Mouse (Mus musculus): ENCODE data around the gene Blm. TPM values are rescaled to one million over a fixed set of nuclear protein-coding genes. Genes with fewer than 3 reads are reported as not detected.

Blm gene
- polyA plus RNA-seq, 1 experiment from 2014 or later = 23.3 TPM

DNA sequence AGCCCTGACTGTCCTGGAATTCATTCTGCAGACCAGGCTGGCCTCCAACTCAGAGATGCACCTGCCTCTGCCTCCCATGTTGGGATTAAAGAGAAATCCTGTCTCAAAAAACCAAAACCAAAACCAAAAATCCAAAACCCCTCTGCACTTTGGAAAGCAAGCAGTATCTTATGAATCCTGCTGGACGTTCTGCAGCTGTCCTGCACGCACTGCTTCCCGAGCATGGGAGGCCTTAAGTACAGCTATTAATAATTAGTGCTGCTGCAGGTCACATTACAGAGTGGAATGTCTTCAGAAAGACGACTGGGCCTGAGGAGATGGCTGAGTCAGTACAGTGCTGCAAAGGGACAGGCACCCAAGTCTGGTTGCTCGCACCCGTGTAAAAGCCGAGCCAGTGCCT, 73.0 kb downstream of the Blm start:
- no peak overlapping the region for H3K9ac ChIP-seq (ENCODE audit: low read length)
- H3K27me3 ChIP-seq (replicated peaks; ENCODE audit: control insufficient read depth, insufficient read depth, low read length) = no peaks in the 10 kb centered on the region
- WGBS = 70% methylated on average over 7 of the region's 7 CpGs
- H3K36me3 ChIP-seq (ENCODE audit: control insufficient read depth, insufficient read depth, low read length) = peaks cover 52% of the 10 kb centered on the region
- no peak overlapping the region for H3K4me2 ChIP-seq (ENCODE audit: low read length)
- no peak overlapping the region for H3K27ac ChIP-seq (ENCODE audit: low read depth)
- no peak for ATAC-seq (replicated peaks; ENCODE audit: low FRiP score, low TSS enrichment, low read depth)
- no peak overlapping the region for H3K4me3 ChIP-seq (ENCODE audit: low read depth, low read length)
- no peak for DNase-seq (ENCODE audit: low spot score)
- H3K4me1 ChIP-seq (replicated peaks; ENCODE audit: control insufficient read depth, insufficient read depth, low read length) = no peaks in the 10 kb centered on the region; the same call in 1 of the 2 replicates
- no peaks in the 10 kb centered on the region for H3K9me3 ChIP-seq (ENCODE audit: control insufficient read depth, low read length)

GRCm38 (mm10) chr7:80460892-80461291, 74.0 kb downstream of the Blm start:
- H3K4me3 ChIP-seq (ENCODE audit: low read depth, low read length) = no peak overlapping the region
- H3K4me2 ChIP-seq (ENCODE audit: low read length) = no peak overlapping the region
- peaks cover 47% of the 10 kb centered on the region for H3K36me3 ChIP-seq (ENCODE audit: control insufficient read depth, insufficient read depth, low read length)
- no peak for ATAC-seq (replicated peaks; ENCODE audit: low FRiP score, low TSS enrichment, low read depth)
- no peaks in the 10 kb centered on the region for H3K27me3 ChIP-seq (replicated peaks; ENCODE audit: control insufficient read depth, insufficient read depth, low read length)
- no peaks in the 10 kb centered on the region; the same call in 1 of the 2 replicates for H3K4me1 ChIP-seq (replicated peaks; ENCODE audit: control insufficient read depth, insufficient read depth, low read length)
- no peak for DNase-seq (ENCODE audit: low spot score)
- 87% methylated on average over 4 of the region's 4 CpGs for WGBS
- H3K9ac ChIP-seq (ENCODE audit: low read length) = no peak overlapping the region
- H3K27ac ChIP-seq (ENCODE audit: low read depth) = no peak overlapping the region
- no peaks in the 10 kb centered on the region for H3K9me3 ChIP-seq (ENCODE audit: control insufficient read depth, low read length)

- Histone ChIP-seq H3K27ac (ENCODE audit: low read depth) (no peak overlapping the region), H3K4me1 (replicated peaks; ENCODE audit: control insufficient read depth, insufficient read depth, low read length) (no peaks in the 10 kb centered on the region; the same call in 1 of the 2 replicates)
Observed at GRCm38 (mm10) chr7:80460199-80460598, 74.7 kb downstream of the Blm start.

GRCm38 (mm10) chr7:80457831-80458343, 77.0 kb downstream of the Blm start:
- Histone ChIP-seq H3K4me1 (replicated peaks; ENCODE audit: control insufficient read depth, insufficient read depth, low read length) (no peaks in the 10 kb centered on the region; the same call in 1 of the 2 replicates), H3K9me3 (ENCODE audit: control insufficient read depth, low read length) (no peaks in the 10 kb centered on the region), H3K36me3 (ENCODE audit: control insufficient read depth, insufficient read depth, low read length) (peaks cover 59% of the 10 kb centered on the region), H3K4me2 (ENCODE audit: low read length) (no peak overlapping the region), H3K4me3 (ENCODE audit: low read depth, low read length) (no peak overlapping the region), H3K9ac (ENCODE audit: low read length) (no peak overlapping the region), H3K27ac (ENCODE audit: low read depth) (no peak overlapping the region), H3K27me3 (replicated peaks; ENCODE audit: control insufficient read depth, insufficient read depth, low read length) (no peaks in the 10 kb centered on the region)
- WGBS = 62% methylated on average over 3 of the region's 3 CpGs
- no peak for ATAC-seq (replicated peaks; ENCODE audit: low FRiP score, low TSS enrichment, low read depth)
- DNase-seq (ENCODE audit: low spot score) = no peak

More at GRCm38 (mm10) chr7:80460199-80460598, 74.7 kb downstream of the Blm start:
- 88% methylated on average over 5 of the region's 5 CpGs for WGBS
- Histone ChIP-seq H3K9me3 (ENCODE audit: control insufficient read depth, low read length) (no peaks in the 10 kb centered on the region), H3K9ac (ENCODE audit: low read length) (no peak overlapping the region), H3K36me3 (ENCODE audit: control insufficient read depth, insufficient read depth, low read length) (peaks cover 43% of the 10 kb centered on the region), H3K4me3 (ENCODE audit: low read depth, low read length) (no peak overlapping the region), H3K4me2 (ENCODE audit: low read length) (no peak overlapping the region), H3K27me3 (replicated peaks; ENCODE audit: control insufficient read depth, insufficient read depth, low read length) (no peaks in the 10 kb centered on the region)
- DNase-seq (ENCODE audit: low spot score) (no peak), ATAC-seq (replicated peaks; ENCODE audit: low FRiP score, low TSS enrichment, low read depth) (no peak)

DNA sequence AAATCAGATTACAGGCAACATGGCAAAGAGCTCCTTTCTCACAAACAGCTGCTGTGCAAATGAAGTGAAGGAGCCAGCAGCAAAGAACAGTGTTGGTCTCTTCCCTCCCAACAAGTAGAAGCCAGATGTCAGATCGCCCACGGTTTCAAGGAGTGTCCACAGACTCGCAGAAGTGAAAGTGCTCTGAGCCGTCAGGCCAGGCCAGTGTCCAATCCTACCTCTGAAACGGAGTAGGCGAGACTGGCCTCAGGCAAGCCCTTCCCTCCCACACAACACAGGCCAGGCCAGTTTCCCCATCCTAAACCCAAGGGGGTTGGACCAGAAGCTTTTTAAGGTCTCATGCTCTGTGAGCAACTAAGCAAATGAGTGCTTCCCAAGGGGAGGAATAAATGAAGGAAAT, 77.7 kb downstream of the Blm start:
- 69% methylated on average over 6 of the region's 6 CpGs for WGBS
- DNase-seq (ENCODE audit: low spot score) = no peak

GRCm38 (mm10) chr7:80456327-80456726, 78.6 kb downstream of the Blm start:
- Histone ChIP-seq H3K4me1 (replicated peaks; ENCODE audit: control insufficient read depth, insufficient read depth, low read length) (no peaks in the 10 kb centered on the region; the same call in 1 of the 2 replicates), H3K36me3 (ENCODE audit: control insufficient read depth, insufficient read depth, low read length) (peaks cover 65% of the 10 kb centered on the region), H3K9me3 (ENCODE audit: control insufficient read depth, low read length) (no peaks in the 10 kb centered on the region), H3K27ac (ENCODE audit: low read depth) (no peak overlapping the region; the same call in 1 of the 2 replicates), H3K9ac (ENCODE audit: low read length) (no peak overlapping the region), H3K27me3 (replicated peaks; ENCODE audit: control insufficient read depth, insufficient read depth, low read length) (no peaks in the 10 kb centered on the region), H3K4me2 (ENCODE audit: low read length) (no peak overlapping the region), H3K4me3 (ENCODE audit: low read depth, low read length) (no peak overlapping the region)
- 49% methylated on average over 6 of the region's 6 CpGs for WGBS
- DNase-seq (ENCODE audit: low spot score) (no peak), ATAC-seq (replicated peaks; ENCODE audit: low FRiP score, low TSS enrichment, low read depth) (no peak)

More for the DNA sequence above, 77.7 kb downstream of the Blm start:
- no peak for ATAC-seq (replicated peaks; ENCODE audit: low FRiP score, low TSS enrichment, low read depth)
- Histone ChIP-seq H3K27me3 (replicated peaks; ENCODE audit: control insufficient read depth, insufficient read depth, low read length) (no peaks in the 10 kb centered on the region), H3K36me3 (ENCODE audit: control insufficient read depth, insufficient read depth, low read length) (peaks cover 63% of the 10 kb centered on the region), H3K4me1 (replicated peaks; ENCODE audit: control insufficient read depth, insufficient read depth, low read length) (no peaks in the 10 kb centered on the region; the same call in 1 of the 2 replicates), H3K4me2 (ENCODE audit: low read length) (no peak overlapping the region), H3K9ac (ENCODE audit: low read length) (no peak overlapping the region), H3K9me3 (ENCODE audit: control insufficient read depth, low read length) (no peaks in the 10 kb centered on the region), H3K4me3 (ENCODE audit: low read depth, low read length) (no peak overlapping the region), H3K27ac (ENCODE audit: low read depth) (no peak overlapping the region)

GRCm38 (mm10) chr7:80455505-80456160, 79.3 kb downstream of the Blm start:
- Histone ChIP-seq H3K27ac (ENCODE audit: low read depth) (no peak overlapping the region; the same call in 1 of the 2 replicates), H3K4me3 (ENCODE audit: low read depth, low read length) (no peak overlapping the region), H3K4me1 (replicated peaks; ENCODE audit: control insufficient read depth, insufficient read depth, low read length) (no peaks in the 10 kb centered on the region; the same call in 1 of the 2 replicates), H3K4me2 (ENCODE audit: low read length) (no peak overlapping the region), H3K27me3 (replicated peaks; ENCODE audit: control insufficient read depth, insufficient read depth, low read length) (no peaks in the 10 kb centered on the region), H3K9ac (ENCODE audit: low read length) (no peak overlapping the region), H3K36me3 (ENCODE audit: control insufficient read depth, insufficient read depth, low read length) (peaks cover 60% of the 10 kb centered on the region), H3K9me3 (ENCODE audit: control insufficient read depth, low read length) (no peaks in the 10 kb centered on the region)
- WGBS = 55% methylated on average over 4 of the region's 4 CpGs
- DNase-seq (ENCODE audit: low spot score) (no peak), ATAC-seq (replicated peaks; ENCODE audit: low FRiP score, low TSS enrichment, low read depth) (no peak)

- no peaks in the 10 kb centered on the region for H3K9me3 ChIP-seq (ENCODE audit: control insufficient read depth, low read length)
- no peak overlapping the region for H3K27ac ChIP-seq (ENCODE audit: low read depth)
- no peak overlapping the region for H3K4me2 ChIP-seq (ENCODE audit: low read length)
- H3K36me3 ChIP-seq (ENCODE audit: control insufficient read depth, insufficient read depth, low read length) = peaks cover 51% of the 10 kb centered on the region
- no peak overlapping the region for H3K4me3 ChIP-seq (ENCODE audit: low read depth, low read length)
- H3K9ac ChIP-seq (ENCODE audit: low read length) = no peak overlapping the region
- H3K27me3 ChIP-seq (replicated peaks; ENCODE audit: control insufficient read depth, insufficient read depth, low read length) = no peaks in the 10 kb centered on the region
- no peak for ATAC-seq (replicated peaks; ENCODE audit: low FRiP score, low TSS enrichment, low read depth)
- H3K4me1 ChIP-seq (replicated peaks; ENCODE audit: control insufficient read depth, insufficient read depth, low read length) = no peaks in the 10 kb centered on the region; the same call in 1 of the 2 replicates
- no peak for DNase-seq (ENCODE audit: low spot score)
- WGBS = 85% methylated on average over 2 of the region's 2 CpGs
Observed at GRCm38 (mm10) chr7:80454786-80455185, 80.1 kb downstream of the Blm start.

DNA sequence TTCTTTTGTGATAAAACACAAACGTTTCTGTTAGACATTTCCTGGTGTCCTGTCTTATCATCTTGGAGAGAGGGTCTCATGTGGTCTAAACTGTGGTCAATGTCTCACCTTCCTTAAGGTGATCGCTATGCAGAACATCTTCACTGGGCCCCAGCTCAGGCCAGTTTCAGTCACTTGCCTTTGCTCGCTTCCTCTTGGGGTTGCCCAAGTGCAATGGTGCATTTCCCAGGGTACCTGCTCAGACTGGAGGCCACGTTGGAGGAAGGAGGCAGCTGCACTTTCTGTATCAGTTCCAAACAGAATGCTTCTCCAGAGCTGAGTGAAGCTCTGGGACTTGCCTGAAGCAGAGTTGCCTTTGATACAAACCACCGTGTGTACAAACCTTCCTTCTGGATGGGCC, 80.9 kb downstream of the Blm start:
- Histone ChIP-seq H3K9ac (ENCODE audit: low read length) (no peak overlapping the region), H3K4me2 (ENCODE audit: low read length) (no peak overlapping the region), H3K4me1 (replicated peaks; ENCODE audit: control insufficient read depth, insufficient read depth, low read length) (no peaks in the 10 kb centered on the region; the same call in 1 of the 2 replicates), H3K36me3 (ENCODE audit: control insufficient read depth, insufficient read depth, low read length) (peaks cover 44% of the 10 kb centered on the region), H3K27me3 (replicated peaks; ENCODE audit: control insufficient read depth, insufficient read depth, low read length) (no peaks in the 10 kb centered on the region), H3K27ac (ENCODE audit: low read depth) (no peak overlapping the region), H3K9me3 (ENCODE audit: control insufficient read depth, low read length) (no peaks in the 10 kb centered on the region), H3K4me3 (ENCODE audit: low read depth, low read length) (no peak overlapping the region)
- WGBS = 85% methylated on average over 5 of the region's 5 CpGs
- ATAC-seq (replicated peaks; ENCODE audit: low FRiP score, low TSS enrichment, low read depth) (no peak), DNase-seq (ENCODE audit: low spot score) (no peak)
